Mouse (Mus musculus): ENCODE data around the gene LTO1.

The LTO1 gene

GRCm38 (mm10) chr7:144908705-144909104 lies 6.2 kb upstream of the LTO1 start:
- peak; percentile 94 for ATAC-seq (ENCODE audit: low TSS enrichment)

- no peak for ATAC-seq (ENCODE audit: low TSS enrichment)
These were observed 3.8 kb upstream of the LTO1 start for GRCm38 (mm10) chr7:144911121-144911520.

GRCm38 (mm10) chr7:144912897-144913296 lies 2.0 kb upstream of the LTO1 start:
- no peak for ATAC-seq (ENCODE audit: low TSS enrichment)

- ATAC-seq (ENCODE audit: low TSS enrichment) = peak; percentile 91
These were observed 478 bp upstream of the LTO1 start for GRCm38 (mm10) chr7:144914296-144914947.

- ATAC-seq (ENCODE audit: low TSS enrichment) = no peak
These were observed 3.9 kb downstream of the LTO1 start for GRCm38 (mm10) chr7:144918823-144919222.

- ATAC-seq (ENCODE audit: low TSS enrichment) = no peak
These were observed 12.7 kb downstream of the LTO1 start for GRCm38 (mm10) chr7:144927591-144927990.

- ATAC-seq (ENCODE audit: low TSS enrichment) = no peak
These were observed 13.3 kb downstream of the LTO1 start for GRCm38 (mm10) chr7:144928009-144928888.

- no peak for ATAC-seq (ENCODE audit: low TSS enrichment)
These were observed 13.9 kb downstream of the LTO1 start for GRCm38 (mm10) chr7:144928889-144929210.

GRCm38 (mm10) chr7:144929506-144929905 lies 14.6 kb downstream of the LTO1 start:
- ATAC-seq (ENCODE audit: low TSS enrichment) = no peak

- ATAC-seq (ENCODE audit: low TSS enrichment) = no peak
These were observed 15.0 kb downstream of the LTO1 start for GRCm38 (mm10) chr7:144929931-144930330.

- ATAC-seq (ENCODE audit: low TSS enrichment) = no peak
These were observed 16.9 kb downstream of the LTO1 start for GRCm38 (mm10) chr7:144931778-144932177.

GRCm38 (mm10) chr7:144932389-144932937 lies 17.6 kb downstream of the LTO1 start:
- ATAC-seq (ENCODE audit: low TSS enrichment) = no peak

- ATAC-seq (ENCODE audit: low TSS enrichment) = no peak
These were observed 18.4 kb downstream of the LTO1 start for GRCm38 (mm10) chr7:144933336-144933735.

- ATAC-seq (ENCODE audit: low TSS enrichment) = no peak
These were observed 18.9 kb downstream of the LTO1 start for GRCm38 (mm10) chr7:144933796-144934195.

GRCm38 (mm10) chr7:144934901-144935300 lies 20.0 kb downstream of the LTO1 start:
- ATAC-seq (ENCODE audit: low TSS enrichment) = no peak

GRCm38 (mm10) chr7:144935563-144935962 lies 20.7 kb downstream of the LTO1 start:
- ATAC-seq (ENCODE audit: low TSS enrichment) = peak; percentile 59

GRCm38 (mm10) chr7:144936311-144936880 lies 21.5 kb downstream of the LTO1 start:
- ATAC-seq (ENCODE audit: low TSS enrichment) = no peak

- ATAC-seq (ENCODE audit: low TSS enrichment) = peak; percentile 58
These were observed 22.6 kb downstream of the LTO1 start for GRCm38 (mm10) chr7:144937490-144937889.

GRCm38 (mm10) chr7:144937899-144938517 lies 23.1 kb downstream of the LTO1 start:
- 0 out of 2 replicates have a peak, but pooled peaks have one; percentile 3 for ATAC-seq (ENCODE audit: low TSS enrichment)

- ATAC-seq (ENCODE audit: low TSS enrichment) = no peak
These were observed 23.9 kb downstream of the LTO1 start for GRCm38 (mm10) chr7:144938661-144939343.

- ATAC-seq (ENCODE audit: low TSS enrichment) = peak; percentile 42
These were observed 24.6 kb downstream of the LTO1 start, which contains the start of gene Ccnd1 for GRCm38 (mm10) chr7:144939344-144940002. Ccnd1 (minus strand) TSS chr7:144939925.
